Mouse (Mus musculus): ENCODE measurements around the gene Gm49394. TPM values are rescaled to one million over a fixed set of nuclear protein-coding genes. Genes with fewer than 3 reads are reported as not detected.

Gm49394 gene
- polyA plus RNA-seq, 1 experiment from 2014 or later, result 0.06 TPM

DNA sequence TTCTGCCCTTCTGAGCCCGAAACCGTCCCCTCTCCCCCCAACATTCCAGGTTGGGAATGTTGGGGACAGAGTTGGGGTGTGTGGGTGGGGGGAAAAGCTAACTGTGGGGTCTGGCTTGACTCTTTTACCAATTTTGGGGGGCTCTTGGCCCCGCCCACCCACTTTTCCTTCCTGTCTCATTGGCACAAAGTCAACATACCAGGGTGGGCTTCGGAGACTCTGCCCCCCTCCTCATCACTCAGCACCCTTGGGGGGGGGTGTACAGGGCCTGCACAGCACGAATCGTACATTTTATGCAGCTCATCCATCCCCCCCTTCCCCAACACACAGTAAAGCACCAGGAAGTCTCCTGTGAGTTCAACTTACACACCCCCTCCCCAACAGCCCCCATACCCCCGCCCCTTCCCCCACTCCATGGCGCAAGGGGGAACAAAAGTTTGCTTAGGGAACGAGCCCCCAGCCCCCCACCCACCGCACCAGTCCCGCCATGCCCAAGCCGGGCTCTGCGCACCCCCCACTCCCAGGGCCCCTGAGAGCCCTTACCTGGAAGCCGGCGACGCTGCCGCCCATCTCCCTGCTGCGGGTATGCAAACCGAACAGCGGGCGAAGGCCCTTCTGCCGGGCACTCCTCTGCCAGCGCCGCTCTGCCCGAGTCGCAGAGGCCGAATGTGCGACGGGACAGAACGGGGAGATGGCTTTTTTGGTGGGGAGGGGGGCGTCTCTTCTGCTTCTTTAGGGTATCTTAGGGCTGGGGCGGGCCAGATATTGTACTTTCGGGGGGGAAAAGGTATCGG is 11.7 kb downstream of the Gm49394 start:
- peaks cover 37% of the 10 kb centered on the region for H3K4me1 ChIP-seq
- peaks cover 9% of the 10 kb centered on the region for H3K36me3 ChIP-seq
- 1% methylated on average over 34 of the region's 34 CpGs for WGBS
- peak overlapping the region; percentile 90 for H3K27ac ChIP-seq
- H3K4me2 ChIP-seq, result peak overlapping the region; percentile 76
- no peaks in the 10 kb centered on the region for H3K9me3 ChIP-seq
- no peak; the same call in 1 of the 2 replicates for ATAC-seq (ENCODE audit: borderline replicate concordance, extremely low read depth, low FRiP score, low TSS enrichment)
- peak overlapping the region; percentile 46 for H3K4me3 ChIP-seq
- H3K9ac ChIP-seq, result peak overlapping the region; percentile 51
- peaks cover 97% of the 10 kb centered on the region for H3K27me3 ChIP-seq

DNA sequence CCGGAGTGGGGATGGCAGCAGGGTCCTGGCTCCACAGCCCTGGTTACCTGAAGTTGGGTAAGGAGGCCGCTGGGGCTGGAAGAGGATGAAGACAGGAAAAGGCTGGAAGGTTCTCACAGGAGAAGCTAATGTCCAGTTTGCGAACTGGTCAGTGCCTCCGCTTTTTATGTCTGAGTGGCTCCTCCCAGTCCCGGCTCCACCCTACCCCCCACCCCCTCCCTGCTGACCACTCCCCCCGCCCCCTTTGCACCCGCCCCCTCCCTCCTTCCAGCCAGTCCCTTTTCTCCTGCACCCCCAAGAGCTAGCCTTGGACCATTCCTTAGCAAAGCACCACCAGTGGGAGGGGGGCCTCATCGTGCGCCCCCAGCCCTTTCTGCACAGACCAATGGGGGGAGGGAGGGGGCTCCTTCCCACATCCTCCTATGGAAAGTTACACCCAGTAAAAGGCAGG is 12.4 kb downstream of the Gm49394 start:
- Histone ChIP-seq H3K27me3 (peaks cover 93% of the 10 kb centered on the region), H3K4me1 (peaks cover 37% of the 10 kb centered on the region), H3K27ac (peak overlapping the region; percentile 90), H3K9me3 (no peaks in the 10 kb centered on the region), H3K36me3 (peaks cover 11% of the 10 kb centered on the region), H3K9ac (peak overlapping the region; percentile 51), H3K4me2 (peak overlapping the region; percentile 76), H3K4me3 (peak overlapping the region; percentile 46)
- peak; percentile 55 for ATAC-seq (ENCODE audit: borderline replicate concordance, extremely low read depth, low FRiP score, low TSS enrichment)
- 10% methylated on average over 9 of the region's 9 CpGs for WGBS

DNA sequence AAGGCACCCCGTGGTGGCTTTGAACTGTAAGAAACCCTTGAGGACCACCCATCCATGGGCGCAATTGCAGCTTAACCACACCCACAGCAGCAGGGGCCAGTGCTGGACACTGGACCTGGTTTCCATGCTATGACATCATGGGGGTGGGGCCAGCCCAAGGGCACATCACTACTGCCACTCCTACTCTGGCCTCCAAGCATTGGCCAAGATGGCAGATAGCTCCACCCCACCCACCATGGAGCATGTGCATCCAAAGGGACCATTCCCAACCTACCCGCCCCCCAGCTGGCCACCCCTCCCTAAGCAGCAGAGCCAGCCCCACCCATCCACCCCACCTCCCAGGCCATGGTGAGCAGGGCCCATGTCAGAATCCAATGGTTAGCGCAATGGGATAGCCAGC is 13.7 kb downstream of the Gm49394 start:
- Histone ChIP-seq H3K27ac (no peak overlapping the region), H3K27me3 (peaks cover 80% of the 10 kb centered on the region)

DNA sequence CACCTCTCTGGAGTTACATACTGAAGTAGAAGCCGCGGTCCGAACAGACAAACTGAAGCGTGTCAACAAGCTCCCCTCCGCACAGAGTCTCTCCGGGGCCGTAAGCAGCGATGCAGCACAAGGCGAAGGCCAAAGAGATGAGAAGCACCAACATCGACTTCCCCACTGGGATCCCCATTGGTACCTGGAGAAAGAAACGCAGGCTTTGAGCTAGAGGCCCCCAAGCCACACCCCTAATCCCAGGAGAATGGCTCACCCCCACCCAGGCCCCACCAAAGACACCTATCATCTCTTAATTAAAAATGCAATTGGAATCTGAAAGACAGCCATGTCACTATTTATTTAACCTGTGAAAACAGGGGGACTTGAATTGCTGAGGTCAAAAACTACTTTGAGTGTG is 14.1 kb downstream of the Gm49394 start:
- Histone ChIP-seq H3K4me3 (peak overlapping the region; percentile 46), H3K9ac (peak overlapping the region; percentile 4; the same call in 1 of the 2 replicates), H3K9me3 (no peaks in the 10 kb centered on the region), H3K27me3 (peaks cover 76% of the 10 kb centered on the region), H3K27ac (no peak overlapping the region), H3K4me1 (peaks cover 33% of the 10 kb centered on the region), H3K4me2 (peak overlapping the region; percentile 76), H3K36me3 (peaks cover 11% of the 10 kb centered on the region)
- ATAC-seq (ENCODE audit: borderline replicate concordance, extremely low read depth, low FRiP score, low TSS enrichment), result no peak
- WGBS, result 21% methylated on average over 11 of the region's 11 CpGs

More for the DNA sequence above, 13.7 kb downstream of the Gm49394 start:
- Histone ChIP-seq H3K4me2 (peak overlapping the region; percentile 76), H3K36me3 (peaks cover 11% of the 10 kb centered on the region), H3K9me3 (no peaks in the 10 kb centered on the region), H3K4me3 (peak overlapping the region; percentile 46), H3K9ac (peak overlapping the region; percentile 49; the same call in 1 of the 2 replicates), H3K4me1 (peaks cover 37% of the 10 kb centered on the region)
- WGBS, result 51% methylated on average over 4 of the region's 4 CpGs
- ATAC-seq (ENCODE audit: borderline replicate concordance, extremely low read depth, low FRiP score, low TSS enrichment), result no peak

DNA sequence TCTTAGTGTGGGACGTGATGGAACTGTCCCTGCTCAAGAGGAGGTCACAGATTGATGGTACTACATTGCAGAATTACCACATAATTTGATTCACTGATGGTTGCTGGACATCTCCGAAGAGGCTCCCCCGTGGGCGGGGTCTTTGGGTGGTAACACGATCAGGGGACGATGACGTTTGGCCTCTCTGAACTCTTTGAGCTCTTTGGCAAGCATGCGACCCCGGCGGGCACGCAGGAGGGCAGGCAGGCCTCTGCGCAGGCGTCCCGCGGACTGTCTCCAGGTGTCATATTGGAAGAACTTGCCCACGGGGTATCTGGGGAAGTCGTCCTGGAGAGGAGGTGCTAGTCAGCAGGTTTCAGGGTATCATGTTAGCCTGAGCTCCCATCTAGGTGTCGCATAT is 16.0 kb downstream of the Gm49394 start:
- no peak overlapping the region for H3K4me2 ChIP-seq
- H3K9me3 ChIP-seq, result no peaks in the 10 kb centered on the region
- no peak overlapping the region for H3K27ac ChIP-seq
- peaks cover 14% of the 10 kb centered on the region; the same call in 1 of the 2 replicates for H3K4me1 ChIP-seq
- H3K9ac ChIP-seq, result no peak overlapping the region
- H3K27me3 ChIP-seq, result peaks cover 56% of the 10 kb centered on the region
- H3K36me3 ChIP-seq, result peaks cover 11% of the 10 kb centered on the region
- ATAC-seq (ENCODE audit: borderline replicate concordance, extremely low read depth, low FRiP score, low TSS enrichment), result no peak
- H3K4me3 ChIP-seq, result no peak overlapping the region
- 24% methylated on average over 18 of the region's 18 CpGs for WGBS

DNA sequence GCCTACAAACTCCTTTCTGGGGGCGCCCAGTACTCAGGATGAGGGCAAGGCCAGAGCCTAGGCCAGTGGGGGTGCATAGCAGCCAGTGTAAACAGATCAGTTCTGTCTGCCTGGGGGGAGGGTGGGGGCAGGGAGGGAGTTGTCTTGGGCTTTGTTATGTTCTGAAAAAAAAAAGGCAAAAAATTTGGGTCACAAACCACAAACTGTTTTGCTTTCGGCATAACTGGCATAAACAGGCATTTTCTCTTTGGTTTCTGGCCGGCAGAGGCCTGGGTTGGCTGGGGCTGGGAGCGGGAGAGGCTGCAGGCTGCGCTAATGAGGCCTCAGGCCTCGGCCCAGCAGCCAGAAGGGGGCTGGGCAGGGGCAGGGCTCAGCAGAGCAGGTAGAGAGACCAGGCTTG is 23.1 kb downstream of the Gm49394 start:
- Histone ChIP-seq H3K27ac (no peak overlapping the region), H3K4me3 (no peak overlapping the region), H3K9ac (no peak overlapping the region), H3K27me3 (no peaks in the 10 kb centered on the region), H3K4me2 (no peak overlapping the region), H3K36me3 (no peaks in the 10 kb centered on the region), H3K9me3 (no peaks in the 10 kb centered on the region), H3K4me1 (peaks cover 2% of the 10 kb centered on the region; the same call in 1 of the 2 replicates)
- WGBS, result 27% methylated on average over 6 of the region's 6 CpGs
- no peak for ATAC-seq (ENCODE audit: borderline replicate concordance, extremely low read depth, low FRiP score, low TSS enrichment)

DNA sequence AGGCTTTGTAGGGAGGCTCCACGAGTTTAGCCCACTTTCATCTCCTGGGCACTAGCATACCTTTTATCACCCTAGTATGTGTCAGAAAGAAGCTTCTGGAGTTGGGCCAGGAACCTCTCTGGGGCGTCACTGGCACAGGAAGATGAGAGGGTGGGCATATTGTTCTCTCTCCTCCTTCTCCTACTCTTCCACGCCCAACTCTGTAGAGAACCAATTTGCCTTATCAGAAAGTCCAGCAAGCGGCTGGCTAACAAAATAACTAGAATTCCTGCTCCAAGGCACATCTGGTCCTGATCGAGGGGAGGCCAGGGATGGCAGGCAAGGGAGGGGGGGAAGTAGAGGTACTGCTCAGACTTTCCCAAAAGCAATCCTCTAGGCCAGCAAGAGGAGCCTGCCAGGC is 24.7 kb downstream of the Gm49394 start:
- no peak overlapping the region for H3K27ac ChIP-seq
- H3K9ac ChIP-seq, result no peak overlapping the region
- 7% methylated on average over 5 of the region's 5 CpGs for WGBS
- no peaks in the 10 kb centered on the region for H3K9me3 ChIP-seq
- H3K4me1 ChIP-seq, result peaks cover 2% of the 10 kb centered on the region; the same call in 1 of the 2 replicates
- no peaks in the 10 kb centered on the region for H3K36me3 ChIP-seq
- ATAC-seq (ENCODE audit: borderline replicate concordance, extremely low read depth, low FRiP score, low TSS enrichment), result no peak
- no peak overlapping the region for H3K4me2 ChIP-seq
- no peaks in the 10 kb centered on the region for H3K27me3 ChIP-seq
- no peak overlapping the region for H3K4me3 ChIP-seq

DNA sequence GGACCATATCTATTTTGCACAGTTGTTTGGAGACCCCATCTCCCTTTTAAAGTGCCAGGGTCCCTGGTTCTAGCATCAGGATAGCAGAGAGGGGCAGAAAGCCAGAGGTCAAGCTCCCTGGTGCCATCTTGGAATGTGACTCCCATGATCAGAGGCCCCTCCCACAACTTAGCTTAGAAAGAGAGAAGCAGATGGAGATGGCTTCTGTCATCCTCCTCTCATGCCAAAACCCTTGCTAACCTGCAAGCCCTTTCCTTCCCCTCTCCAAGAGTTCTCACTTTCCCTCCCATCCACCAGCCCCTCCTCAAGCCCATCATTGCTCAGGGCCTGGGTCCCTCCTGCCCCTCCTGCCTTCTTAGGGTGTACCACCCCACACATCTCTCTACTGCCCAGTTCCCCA is 33.6 kb downstream of the Gm49394 start:
- H3K27ac ChIP-seq, result no peak overlapping the region
- no peaks in the 10 kb centered on the region for H3K36me3 ChIP-seq
- H3K4me1 ChIP-seq, result 0 out of 2 replicates have a peak, but pooled peaks cover 4% of the 10 kb centered on the region
- H3K27me3 ChIP-seq, result no peaks in the 10 kb centered on the region
- H3K4me2 ChIP-seq, result no peak overlapping the region
- no peak for ATAC-seq (ENCODE audit: borderline replicate concordance, extremely low read depth, low FRiP score, low TSS enrichment)
- H3K9me3 ChIP-seq, result no peaks in the 10 kb centered on the region
- H3K4me3 ChIP-seq, result no peak overlapping the region
- H3K9ac ChIP-seq, result no peak overlapping the region

DNA sequence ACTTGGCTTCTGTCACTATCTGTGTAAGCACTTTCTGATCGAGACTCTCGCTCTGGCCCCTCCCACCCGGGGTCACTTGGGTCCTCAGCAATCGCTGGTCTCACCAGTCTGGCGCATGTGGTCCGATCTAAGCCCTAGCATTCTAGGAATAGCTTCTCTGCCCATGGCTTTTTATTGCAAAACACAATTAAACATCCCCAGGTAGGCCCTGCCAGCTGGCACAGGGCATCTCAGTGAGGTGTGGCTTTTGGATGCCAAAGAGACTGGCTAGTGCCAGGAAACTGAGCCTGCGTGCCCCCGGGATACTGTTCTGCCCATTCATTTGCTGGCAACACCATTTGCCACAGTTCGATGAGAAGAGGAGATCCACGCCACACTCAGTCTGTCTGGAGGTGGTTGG is 39.1 kb downstream of the Gm49394 start:
- Histone ChIP-seq H3K36me3 (no peaks in the 10 kb centered on the region), H3K9ac (no peak overlapping the region), H3K4me1 (no peaks in the 10 kb centered on the region), H3K27me3 (no peaks in the 10 kb centered on the region), H3K27ac (no peak overlapping the region), H3K9me3 (no peaks in the 10 kb centered on the region), H3K4me2 (no peak overlapping the region), H3K4me3 (no peak overlapping the region)
- no peak for ATAC-seq (ENCODE audit: borderline replicate concordance, extremely low read depth, low FRiP score, low TSS enrichment)
- 71% methylated on average over 10 of the region's 10 CpGs for WGBS

DNA sequence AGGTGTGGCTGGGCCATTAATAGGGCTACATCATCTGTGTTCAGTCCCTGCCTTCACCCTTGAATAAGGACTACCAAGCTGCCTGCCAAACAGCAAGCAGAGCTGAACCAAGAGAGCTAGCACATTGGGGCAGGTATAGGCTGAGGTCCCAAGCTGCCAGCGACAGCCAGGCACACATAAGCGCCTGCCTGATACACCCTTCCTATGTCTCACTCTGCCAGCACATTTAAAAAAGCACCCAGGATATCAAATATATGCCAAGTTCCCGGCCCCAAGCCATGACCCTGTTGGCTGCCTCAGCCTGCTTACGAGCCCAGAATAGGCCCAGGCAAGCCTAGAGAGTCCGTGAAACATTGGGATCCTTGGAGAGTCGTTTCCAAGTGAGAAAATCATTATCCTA is 39.9 kb downstream of the Gm49394 start:
- Histone ChIP-seq H3K9me3 (no peaks in the 10 kb centered on the region), H3K9ac (no peak overlapping the region), H3K4me2 (no peak overlapping the region), H3K4me3 (no peak overlapping the region), H3K4me1 (no peaks in the 10 kb centered on the region), H3K27me3 (no peaks in the 10 kb centered on the region), H3K27ac (no peak overlapping the region), H3K36me3 (no peaks in the 10 kb centered on the region)
- no peak for ATAC-seq (ENCODE audit: borderline replicate concordance, extremely low read depth, low FRiP score, low TSS enrichment)
- WGBS, result 71% methylated on average over 6 of the region's 6 CpGs

DNA sequence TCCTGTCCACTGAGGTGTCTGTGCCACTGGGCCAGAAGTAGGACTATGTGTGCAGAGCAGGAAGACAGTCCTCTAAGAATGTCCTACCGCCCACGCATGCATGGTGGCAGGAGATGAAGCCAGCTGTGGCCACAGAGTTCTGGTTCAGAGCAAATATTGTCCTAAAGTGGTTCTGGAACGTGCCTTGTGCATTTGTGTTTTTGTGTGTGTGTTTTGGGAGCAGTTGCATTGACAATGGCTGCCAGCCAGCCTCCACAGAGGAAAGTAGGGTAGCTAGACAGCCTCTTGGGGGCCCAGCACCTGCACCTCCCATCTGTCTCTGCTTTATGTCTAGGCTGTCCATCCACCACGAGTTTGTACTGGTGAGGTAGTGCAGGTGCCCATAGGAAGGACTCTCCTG is 47.6 kb downstream of the Gm49394 start:
- H3K4me1 ChIP-seq, result no peaks in the 10 kb centered on the region
- no peak overlapping the region for H3K4me2 ChIP-seq
- no peaks in the 10 kb centered on the region for H3K36me3 ChIP-seq
- WGBS, result 70% methylated on average over 4 of the region's 4 CpGs
- no peak overlapping the region for H3K27ac ChIP-seq
- no peak overlapping the region for H3K9ac ChIP-seq
- no peak for ATAC-seq (ENCODE audit: borderline replicate concordance, extremely low read depth, low FRiP score, low TSS enrichment)
- no peak overlapping the region for H3K4me3 ChIP-seq
- no peaks in the 10 kb centered on the region for H3K9me3 ChIP-seq
- H3K27me3 ChIP-seq, result no peaks in the 10 kb centered on the region

DNA sequence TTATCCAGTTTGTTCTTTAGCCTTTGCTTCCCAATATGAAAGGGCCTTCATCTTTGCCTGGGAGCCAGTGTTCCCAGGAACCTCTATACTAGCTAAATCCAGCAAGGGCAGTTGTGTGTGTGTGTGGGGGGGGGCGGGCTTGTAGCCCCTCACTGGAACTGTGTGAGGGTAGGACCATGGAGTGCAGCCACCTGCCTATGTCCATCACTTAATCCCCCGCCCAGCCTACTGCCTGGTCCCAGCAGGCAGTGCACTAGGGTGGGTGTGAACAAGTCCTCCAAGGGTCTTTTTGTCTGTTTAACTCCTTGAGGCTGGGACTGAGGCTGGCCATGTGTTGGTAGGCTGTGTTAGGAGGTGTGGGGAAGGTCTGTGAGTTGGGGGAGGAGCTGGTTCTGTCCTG is 56.7 kb downstream of the Gm49394 start:
- 57% methylated on average over 2 of the region's 2 CpGs for WGBS
- Histone ChIP-seq H3K36me3 (no peaks in the 10 kb centered on the region), H3K27ac (no peak overlapping the region), H3K27me3 (no peaks in the 10 kb centered on the region), H3K4me3 (no peak overlapping the region), H3K9ac (no peak overlapping the region), H3K9me3 (no peaks in the 10 kb centered on the region), H3K4me1 (peaks cover 22% of the 10 kb centered on the region), H3K4me2 (no peak overlapping the region)
- no peak for ATAC-seq (ENCODE audit: borderline replicate concordance, extremely low read depth, low FRiP score, low TSS enrichment)
